In the genomic region with DNA sequence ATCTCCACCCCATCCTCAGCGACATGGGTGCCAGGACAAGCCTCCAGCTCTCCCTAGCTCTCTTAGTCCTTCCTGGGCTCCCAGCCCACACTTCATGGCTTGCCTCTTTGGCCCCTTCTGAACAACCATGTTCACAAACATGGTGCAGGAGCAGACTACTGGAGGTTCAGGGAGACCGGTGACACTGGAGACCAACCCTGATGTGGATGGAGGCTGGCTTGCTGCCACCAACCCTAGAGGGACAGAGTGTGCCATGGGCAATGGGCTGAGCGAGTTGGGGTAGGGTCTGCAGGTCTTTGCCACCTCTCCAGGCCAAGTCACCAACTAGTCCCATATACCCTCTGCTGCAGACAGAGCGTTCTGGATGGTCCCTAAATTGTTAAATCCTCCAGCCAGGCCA, we compare ENCODE assay signal across 8 mouse cellular contexts. TPM values are rescaled to one million over a fixed set of nuclear protein-coding genes. Genes with fewer than 3 reads are reported as not detected.
DNase-seq lines count a peak whose midpoint lies in the region; ATAC-seq lines count a peak whose summit lies in the region.

No protein-coding gene starts in this region.

- H3K9ac ChIP-seq in liver, embryonic 11.5 days (ENCODE audit: low read depth, low read length): no peak overlapping the region
- no peak overlapping the region for H3K9ac ChIP-seq in neural tube, embryonic 15.5 days (replicated peaks)

- no peaks in the 10 kb centered on the region for H3K27me3 ChIP-seq in liver, embryonic 11.5 days (replicated peaks; ENCODE audit: control insufficient read depth, insufficient read depth, low read length)
- H3K27me3 ChIP-seq in neural tube, embryonic 15.5 days (replicated peaks): no peaks in the 10 kb centered on the region

- H3K36me3 ChIP-seq in liver, embryonic 11.5 days (ENCODE audit: control insufficient read depth, insufficient read depth, low read length): no peaks in the 10 kb centered on the region
- no peaks in the 10 kb centered on the region for H3K36me3 ChIP-seq in neural tube, embryonic 15.5 days

- H3K4me1 ChIP-seq in liver, embryonic 11.5 days (replicated peaks; ENCODE audit: control insufficient read depth, insufficient read depth, low read length): peaks cover 22% of the 10 kb centered on the region
- H3K4me1 ChIP-seq in neural tube, embryonic 15.5 days: peaks cover 26% of the 10 kb centered on the region

- ATAC-seq in liver, embryonic 11.5 days (replicated peaks; ENCODE audit: low FRiP score): no peak
- ATAC-seq in erythroblast, adult 5-6 weeks (replicated peaks; ENCODE audit: low FRiP score, poor library complexity, severe bottlenecking): 0 out of 2 replicates have a peak, but pooled peaks have one; percentile 21
- ATAC-seq in neural tube, embryonic 15.5 days (ENCODE audit: low FRiP score): no peak
- no peak for ATAC-seq in megakaryocyte, adult 5-6 weeks (ENCODE audit: poor library complexity, severe bottlenecking)
- no peak for ATAC-seq in monocyte, adult 5-6 weeks (replicated peaks; ENCODE audit: insufficient number of reproducible peaks, low FRiP score, low TSS enrichment, poor library complexity, severe bottlenecking)

- no peak for DNase-seq in liver, embryonic 11.5 days (ENCODE audit: low spot score)
- DNase-seq in liver: no peak
- DNase-seq in kidney, adult 9 months: peak; percentile 51
- no peak for DNase-seq in urinary bladder, postnatal 36 days (ENCODE audit: low spot score in 2 of 2)

- H3K4me3 ChIP-seq in liver, embryonic 11.5 days (ENCODE audit: low read depth, low read length): no peak overlapping the region
- H3K4me3 ChIP-seq in neural tube, embryonic 15.5 days (replicated peaks): no peak overlapping the region

- WGBS in liver, embryonic 11.5 days: 77% methylated on average over 4 of the region's 4 CpGs
- 67% methylated on average over 4 of the region's 4 CpGs for WGBS in neural tube, embryonic 15.5 days

- no peak overlapping the region for H3K4me2 ChIP-seq in liver, embryonic 11.5 days
- no peak overlapping the region for H3K4me2 ChIP-seq in neural tube, embryonic 15.5 days

- H3K27ac ChIP-seq in liver, embryonic 11.5 days (ENCODE audit: low read depth, low read length): peak overlapping the region; percentile 88
- H3K27ac ChIP-seq in neural tube, embryonic 15.5 days (replicated peaks): peak overlapping the region; percentile 30; the same call in 1 of the 2 replicates

- no peaks in the 10 kb centered on the region; the same call in 1 of the 2 replicates for H3K9me3 ChIP-seq in liver, embryonic 11.5 days (ENCODE audit: control insufficient read depth, low read length)
- no peaks in the 10 kb centered on the region for H3K9me3 ChIP-seq in neural tube, embryonic 15.5 days (replicated peaks)

RNA-seq across cellular contexts. Expression of a gene that starts 44.0 kb away (rescaled TPM):
- polyA plus RNA-seq in liver, embryonic 11.5 days (2014; fragmentation: Nextera tagmentation; extraction: Ambion mirVana): 0.40 and 0.75 TPM in 2 replicates
- total RNA-seq in erythroblast, adult 5-6 weeks (2015; ENCODE audit: low replicate concordance): not detected in 2 replicates
- not detected in 2 replicates for total RNA-seq in erythroblast, adult 5-6 weeks (2017; ENCODE audit: low replicate concordance)
- 1.5 and 2.2 TPM in 2 replicates for polyA plus RNA-seq in neural tube, embryonic 15.5 days (2015; fragmentation: Nextera tagmentation; extraction: Ambion mirVana)
- total RNA-seq in megakaryocyte, adult 5-6 weeks (2015): not detected in 2 replicates
- 0.45 TPM in 1 of 2 replicates, not detected in the other for total RNA-seq in megakaryocyte, adult 5-6 weeks (2017)
- 0.68 TPM in 1 of 3 replicates, not detected in the others for total RNA-seq in monocyte, adult 5-6 weeks (2017)

RNA-seq across cellular contexts. Expression of a gene that starts 48.2 kb away (rescaled TPM):
- polyA plus RNA-seq in liver, embryonic 11.5 days (2014; fragmentation: Nextera tagmentation; extraction: Ambion mirVana): 75.9 and 85.2 TPM in 2 replicates
- 2.7 TPM in 2 replicates for total RNA-seq in erythroblast, adult 5-6 weeks (2015; ENCODE audit: low replicate concordance)
- total RNA-seq in erythroblast, adult 5-6 weeks (2017; ENCODE audit: low replicate concordance): 3.9 TPM in 1 of 2 replicates, not detected in the other
- 92.6 and 107 TPM in 2 replicates for polyA plus RNA-seq in neural tube, embryonic 15.5 days (2015; fragmentation: Nextera tagmentation; extraction: Ambion mirVana)
- 4.1 and 9.5 TPM in 2 replicates for total RNA-seq in megakaryocyte, adult 5-6 weeks (2015)
- 7.9 TPM in 2 replicates for total RNA-seq in megakaryocyte, adult 5-6 weeks (2017)
- 7.1 to 15.9 TPM (median 9.9 TPM) in 3 replicates for total RNA-seq in monocyte, adult 5-6 weeks (2017)
